Mouse (Mus musculus): ENCODE measurements around the gene Ranbp2.
"Not testable (repeated sequence)": the region's sequence is repeated elsewhere in the genome, so short reads cannot be mapped to it uniquely, and the experiment has no call there.

Gene Ranbp2

DNA sequence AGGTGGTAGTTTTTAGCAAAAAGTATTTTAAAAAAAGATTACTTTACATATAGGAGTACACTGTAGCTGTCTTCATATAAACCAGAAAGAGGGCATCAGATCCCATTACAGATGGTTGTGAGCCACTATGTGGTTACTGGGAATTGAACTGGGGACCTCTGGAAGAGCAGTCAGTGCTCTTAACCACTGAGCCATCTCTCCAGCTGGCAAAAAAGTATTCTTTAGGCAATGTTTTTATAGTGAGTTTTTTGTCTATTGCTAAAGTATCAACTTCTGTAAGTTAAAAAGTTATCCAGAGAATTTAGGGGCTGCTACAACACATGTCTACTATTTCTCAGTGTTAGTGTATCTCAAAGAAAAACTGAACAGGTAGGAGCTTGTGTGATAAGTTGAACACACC is 50.0 kb downstream of the Ranbp2 start:
- DNase-seq (ENCODE audit: low read depth in 2 of 2, low spot score in 2 of 2): no peak

DNA sequence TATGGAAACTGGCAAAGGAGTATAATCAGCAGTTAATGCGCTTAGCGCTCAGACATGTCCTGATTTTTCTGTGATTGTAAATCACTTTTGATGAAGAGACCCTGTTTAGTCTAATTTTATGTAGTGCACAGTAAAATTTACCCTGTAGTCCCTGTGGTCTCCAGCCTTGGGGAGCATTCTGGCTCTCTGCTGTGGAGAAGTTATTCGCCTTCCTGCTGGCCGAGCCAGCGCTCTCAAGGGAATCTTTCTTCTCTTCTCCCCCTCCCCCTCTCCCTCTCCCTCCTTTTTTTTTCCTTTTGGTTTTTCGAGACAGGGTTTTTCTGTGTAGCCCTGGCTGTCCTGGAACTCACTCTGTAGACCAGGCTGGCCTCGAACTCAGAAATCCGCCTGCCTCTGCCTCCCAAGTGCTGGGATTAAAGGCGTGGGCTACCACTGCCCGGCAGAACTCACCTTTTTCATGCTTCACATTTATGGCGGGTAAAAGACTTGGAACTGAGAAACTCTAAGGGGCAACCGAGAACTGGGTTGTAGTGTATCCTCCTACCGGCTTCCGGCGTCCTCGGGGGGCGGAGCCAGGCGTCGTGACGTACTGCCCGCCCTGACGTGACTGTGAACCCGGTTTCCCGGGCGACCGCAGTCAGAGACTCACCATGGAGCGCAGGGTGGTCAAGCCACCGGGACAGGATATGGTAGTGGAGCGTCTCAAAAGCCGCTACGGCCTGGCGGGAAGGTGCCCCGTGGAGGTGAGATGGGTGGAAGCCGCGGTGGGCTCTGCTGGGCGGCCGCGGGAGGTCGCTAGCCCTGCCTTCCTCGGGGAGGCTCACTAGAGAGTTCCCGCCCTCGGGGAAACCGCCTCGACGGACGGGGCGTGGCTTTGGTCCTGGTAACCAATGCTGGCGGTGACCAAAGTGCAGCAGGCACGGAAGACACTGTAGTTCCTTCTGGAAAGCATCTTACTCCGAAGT is 50.9 kb downstream of the Ranbp2 start, which contains the start of gene Ccdc138:
Gene Ccdc138 (plus strand): TSS at position 629 of the 965 bp plus-strand sequence.
- DNase-seq (ENCODE audit: low read depth in 2 of 2, low spot score in 2 of 2): peak; percentile 89 to 92

DNA sequence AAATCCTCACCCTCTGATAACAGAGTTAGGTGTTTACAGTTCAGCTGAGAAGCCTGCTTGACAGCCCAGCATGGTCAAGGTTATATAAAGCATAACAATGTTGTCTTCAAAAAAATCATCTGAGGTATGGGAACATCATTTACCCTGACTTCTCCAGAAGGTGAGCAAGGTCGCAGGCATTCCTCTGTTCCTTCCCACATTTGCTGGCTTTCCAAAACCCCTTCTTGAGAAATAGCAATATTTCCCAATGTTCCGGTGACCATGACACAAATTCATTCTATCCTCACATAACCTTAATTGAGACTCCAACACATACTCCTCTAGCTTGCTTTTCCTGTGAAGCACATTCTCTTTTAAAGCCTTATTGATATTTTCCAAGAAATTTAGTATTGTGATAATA is 51.8 kb downstream of the Ranbp2 start:
- no peak for DNase-seq (ENCODE audit: low read depth in 2 of 2, low spot score in 2 of 2)

DNA sequence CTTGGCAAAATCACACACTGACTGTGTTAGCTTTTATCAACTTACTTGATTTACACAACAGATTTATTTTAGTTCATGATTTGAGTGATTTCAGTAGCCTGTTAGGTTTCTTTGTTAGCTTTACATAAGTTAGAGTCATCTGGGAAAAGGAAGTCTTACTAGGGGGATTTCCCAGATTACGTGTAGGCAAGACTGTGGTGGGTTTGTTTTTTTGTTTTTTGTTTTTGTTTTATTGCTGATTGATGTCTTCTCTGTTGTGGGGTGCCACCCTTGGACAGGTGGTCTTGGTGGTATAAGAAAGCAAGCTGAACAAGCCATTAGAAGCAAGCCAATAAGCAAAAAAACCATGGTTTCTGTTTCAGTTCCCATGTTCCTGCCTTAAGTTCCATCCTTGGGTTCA is 82.6 kb downstream of the Ranbp2 start:
- no peak for DNase-seq (ENCODE audit: low read depth in 2 of 2, low spot score in 2 of 2)

DNA sequence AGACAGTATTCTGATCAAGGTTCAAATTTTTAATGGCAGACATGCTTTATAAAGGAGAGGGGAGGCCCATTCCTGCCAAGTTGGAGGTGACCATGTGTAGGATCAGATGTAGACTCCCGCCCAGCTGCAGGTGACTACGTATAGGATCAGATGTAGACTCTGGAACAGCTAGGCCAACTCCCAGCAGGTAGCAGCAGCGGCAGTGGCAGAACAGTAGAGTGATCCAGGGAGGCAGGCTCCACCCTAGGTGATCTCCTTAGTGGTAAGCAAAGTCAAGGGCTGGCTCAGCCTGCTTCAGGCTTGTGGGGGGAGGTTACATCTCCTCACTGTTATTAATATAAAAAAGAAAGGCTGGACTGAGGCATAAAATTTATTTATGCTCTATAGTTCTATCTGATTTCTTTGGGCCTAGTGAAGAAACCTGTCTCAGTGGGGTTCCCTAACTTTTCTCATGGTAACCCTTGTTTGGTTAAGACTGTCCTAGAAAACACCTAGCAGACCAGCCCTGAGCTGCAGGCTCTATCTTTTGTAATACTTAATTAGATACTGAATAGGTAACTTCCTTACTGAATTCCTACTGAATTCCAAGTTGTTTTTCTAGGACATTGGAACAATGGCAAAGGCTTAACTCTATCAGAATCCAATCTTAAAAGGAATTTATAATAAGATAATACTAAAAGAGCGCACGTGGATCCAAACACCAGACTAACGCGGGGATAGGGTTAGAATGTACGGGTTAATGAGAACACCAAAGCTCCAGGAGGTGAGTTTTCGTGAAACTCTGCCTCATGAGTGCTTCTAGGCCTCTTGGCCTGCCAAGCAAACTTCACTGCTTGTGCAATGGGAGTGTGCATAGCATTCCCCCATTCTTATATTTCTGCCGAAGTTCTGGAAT is 84.4 kb downstream of the Ranbp2 start:
- DNase-seq (ENCODE audit: low read depth in 2 of 2, low spot score in 2 of 2): no peak

DNA sequence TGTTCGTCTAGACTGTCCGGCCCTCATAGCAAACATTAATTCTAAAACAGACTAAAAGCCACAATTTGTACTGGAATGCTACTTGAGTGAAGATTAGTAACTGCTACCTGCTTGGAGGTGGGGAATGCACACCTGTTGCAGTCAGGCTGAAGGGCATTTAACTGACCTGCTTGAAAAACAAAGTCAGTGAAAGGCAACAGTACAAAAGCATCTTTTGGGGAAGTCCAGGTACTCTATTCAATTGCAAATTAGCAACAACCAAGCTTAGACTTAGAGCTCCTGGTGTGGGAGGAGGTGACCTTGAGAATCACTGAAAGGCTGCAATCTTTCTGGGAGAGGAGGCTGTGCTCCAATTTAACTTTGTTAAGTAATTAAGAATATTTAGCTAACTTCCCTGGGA is 85.5 kb downstream of the Ranbp2 start:
- no peak for DNase-seq (ENCODE audit: low read depth in 2 of 2, low spot score in 2 of 2)

DNA sequence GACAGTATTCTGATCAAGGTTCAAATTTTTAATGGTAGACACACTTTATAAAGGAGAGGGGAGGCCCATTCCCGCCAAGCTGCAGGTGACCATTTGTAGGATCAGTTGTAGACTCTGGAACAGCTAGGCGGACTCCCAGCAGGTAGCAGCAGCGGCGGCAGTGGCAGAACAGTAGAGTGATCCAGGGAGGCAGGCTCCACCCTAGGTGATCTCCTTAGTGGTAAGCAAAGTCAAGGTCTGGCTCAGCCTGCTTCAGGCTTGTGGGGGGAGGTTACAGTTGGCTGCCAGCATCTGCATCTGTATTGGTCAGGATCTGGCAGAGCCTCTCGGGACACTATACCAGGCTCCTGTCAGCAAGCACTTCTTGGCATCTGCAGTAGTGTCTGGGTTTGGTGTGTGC is 89.6 kb downstream of the Ranbp2 start:
- not testable (repeated sequence) for DNase-seq (ENCODE audit: low read depth in 2 of 2, low spot score in 2 of 2)

DNA sequence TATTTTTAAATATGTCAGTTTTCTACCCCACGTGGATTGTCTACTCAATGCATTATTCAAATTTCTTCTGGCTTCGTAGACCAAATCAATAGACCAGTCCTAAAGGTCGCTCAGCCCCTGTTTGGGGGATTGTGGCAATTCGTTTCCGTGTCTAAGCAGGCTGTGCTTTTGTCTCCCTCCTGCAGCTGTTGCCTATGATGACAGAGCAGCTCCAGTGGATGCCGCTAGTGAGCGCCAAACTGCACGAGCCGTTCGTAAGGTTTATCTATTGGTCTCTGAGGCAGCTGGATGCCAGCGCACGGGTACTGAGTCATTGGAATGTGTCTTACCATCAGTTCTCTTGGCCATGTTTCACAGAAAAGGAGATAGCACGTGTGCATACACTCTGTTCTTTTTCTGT is 93.9 kb downstream of the Ranbp2 start:
- no peak for DNase-seq (ENCODE audit: low read depth in 2 of 2, low spot score in 2 of 2)

Data from CD8-positive naive resting alpha-beta T cell, adult 2 months (primary cell).